In genomic region chr11:5837251-5838246, GRCm38 (mm10) we compare ENCODE assay signal across 7 mouse cellular contexts. TPM values are rescaled to one million over a fixed set of nuclear protein-coding genes. Genes with fewer than 3 reads are reported as not detected.
DNase-seq lines count a peak whose midpoint lies in the region; ATAC-seq and TF ChIP-seq lines count a peak whose summit lies in the region.

Polm (minus strand) TSS chr11:5838016.

- peak within 1 kb of the TSS; percentile 91 for H3K4me3 ChIP-seq in embryonic facial prominence, embryonic 10.5 days
- peak within 1 kb of the TSS; percentile 57 for H3K4me3 ChIP-seq in intestine, postnatal 0 days (ENCODE audit: low read depth, low read length)
- H3K4me3 ChIP-seq in midbrain, embryonic 12.5 days = peak within 1 kb of the TSS; percentile 74
- peak within 1 kb of the TSS; percentile 89 for H3K4me3 ChIP-seq in small intestine, adult 2 months (ENCODE audit: low read depth, low read length)

- TF ChIP-seq POLR2A in small intestine, adult 2 months (IDR thresholded peaks at IDR 0.05; ENCODE audit: low read depth, low read length) = peak; percentile 55

- peak within 1 kb of the TSS; percentile 80 for H3K4me2 ChIP-seq in intestine, postnatal 0 days (replicated peaks; ENCODE audit: low read depth)
- H3K4me2 ChIP-seq in midbrain, embryonic 12.5 days (replicated peaks) = peak within 1 kb of the TSS; percentile 95

- DNase-seq in adrenal gland, postnatal 10 days = peak; percentile 95
- DNase-seq in embryonic facial prominence, embryonic 10.5 days (ENCODE audit: low spot score) = peak; percentile 94
- DNase-seq in gonadal fat pad, adult 2 months (ENCODE audit: low read depth) = peak; percentile 80
- peak; percentile 95 for DNase-seq in left cerebral cortex, postnatal 4 days

- H3K9me3 ChIP-seq in embryonic facial prominence, embryonic 10.5 days = no peaks in the 10 kb centered on the region
- no peaks in the 10 kb centered on the region for H3K9me3 ChIP-seq in intestine, postnatal 0 days (ENCODE audit: control insufficient read depth)
- H3K9me3 ChIP-seq in midbrain, embryonic 12.5 days = no peaks in the 10 kb centered on the region

- TF ChIP-seq CTCF in intestine, postnatal 0 days (IDR thresholded peaks at IDR 0.05; ENCODE audit: low read depth) = peak; percentile 88
- TF ChIP-seq CTCF in small intestine, adult 2 months (IDR thresholded peaks at IDR 0.05; ENCODE audit: extremely low read depth, insufficient read length, insufficient replicate concordance, low read depth, low read length) = peak; percentile 67; the same call in 1 of the 2 replicates

- intact Hi-C loops in left cerebral cortex, postnatal 4 days (cut with DNase I) = no loop called here

- H3K27me3 ChIP-seq in embryonic facial prominence, embryonic 10.5 days (replicated peaks; ENCODE audit: low read depth, poor library complexity, severe bottlenecking) = no peaks in the 10 kb centered on the region
- H3K27me3 ChIP-seq in intestine, postnatal 0 days (replicated peaks; ENCODE audit: control insufficient read depth, insufficient read depth, low read length) = no peaks in the 10 kb centered on the region
- no peaks in the 10 kb centered on the region for H3K27me3 ChIP-seq in midbrain, embryonic 12.5 days
- H3K27me3 ChIP-seq in small intestine, adult 2 months (ENCODE audit: control insufficient read depth, insufficient read depth, low read length) = no peaks in the 10 kb centered on the region

- under 1% methylated on average over 63 of the region's 63 CpGs for WGBS in embryonic facial prominence, embryonic 10.5 days
- WGBS in intestine, postnatal 0 days = under 1% methylated on average over 63 of the region's 63 CpGs
- under 1% methylated on average over 63 of the region's 63 CpGs for WGBS in midbrain, embryonic 12.5 days
- WGBS in small intestine, adult 2 months = under 1% methylated on average over 63 of the region's 63 CpGs

- peak within 1 kb of the TSS; percentile 66 for H3K9ac ChIP-seq in intestine, postnatal 0 days (ENCODE audit: low read depth, low read length)
- H3K9ac ChIP-seq in midbrain, embryonic 12.5 days (replicated peaks) = peak within 1 kb of the TSS; percentile 85

- ATAC-seq in intestine, postnatal 0 days = peak; percentile 89
- ATAC-seq in midbrain, embryonic 12.5 days (ENCODE audit: low FRiP score, low read depth) = peak; percentile 95

- H3K36me3 ChIP-seq in embryonic facial prominence, embryonic 10.5 days (replicated peaks) = peaks cover 21% of the 10 kb centered on the region
- peaks cover 31% of the 10 kb centered on the region for H3K36me3 ChIP-seq in intestine, postnatal 0 days (ENCODE audit: control insufficient read depth, insufficient read depth)
- H3K36me3 ChIP-seq in midbrain, embryonic 12.5 days = peaks cover 12% of the 10 kb centered on the region
- H3K36me3 ChIP-seq in small intestine, adult 2 months (ENCODE audit: control insufficient read depth, insufficient read depth, low read length) = peaks cover 25% of the 10 kb centered on the region; the same call in 1 of the 2 replicates

- H3K4me1 ChIP-seq in embryonic facial prominence, embryonic 10.5 days = peaks cover 24% of the 10 kb centered on the region
- peaks cover 7% of the 10 kb centered on the region; the same call in 1 of the 2 replicates for H3K4me1 ChIP-seq in intestine, postnatal 0 days (replicated peaks; ENCODE audit: control insufficient read depth, insufficient read depth, low read length)
- peaks cover 11% of the 10 kb centered on the region; the same call in 1 of the 2 replicates for H3K4me1 ChIP-seq in midbrain, embryonic 12.5 days
- H3K4me1 ChIP-seq in small intestine, adult 2 months (ENCODE audit: control insufficient read depth, insufficient read depth, insufficient read length, low read length) = peaks cover 2% of the 10 kb centered on the region; the same call in 1 of the 2 replicates

- H3K27ac ChIP-seq in embryonic facial prominence, embryonic 10.5 days (replicated peaks) = peak within 1 kb of the TSS; percentile 87
- H3K27ac ChIP-seq in intestine, postnatal 0 days (ENCODE audit: low read depth, low read length) = peak within 1 kb of the TSS; percentile 85
- peak within 1 kb of the TSS; percentile 75 for H3K27ac ChIP-seq in midbrain, embryonic 12.5 days (replicated peaks)
- H3K27ac ChIP-seq in small intestine, adult 2 months (ENCODE audit: insufficient read depth, low read depth, low read length) = peak within 1 kb of the TSS; percentile 89

RNA-seq across cellular contexts. Expression of gene Polm, which starts in this region (rescaled TPM):
- total RNA-seq in adrenal gland, postnatal 10 days (2021) = 10 to 100 TPM in 1 of 2 experiments, 1 to 10 TPM in 1; 6.3 to 13.7 TPM
- polyA plus RNA-seq in embryonic facial prominence, embryonic 10.5 days (2016; fragmentation: Nextera tagmentation; extraction: Ambion mirVana) = 9.4 and 10.0 TPM in 2 replicates
- 21.6 and 22.7 TPM in 2 replicates for polyA plus RNA-seq in gonadal fat pad, adult 2 months (2012; rRNA removed)
- polyA plus RNA-seq in intestine, postnatal 0 days (2015; fragmentation: Nextera tagmentation; extraction: Ambion mirVana) = 9.0 and 9.2 TPM in 2 replicates
- total RNA-seq in left cerebral cortex, postnatal 4 days (2021) = 10 to 100 TPM; 16.1 to 16.5 TPM
- polyA plus RNA-seq in midbrain, embryonic 12.5 days (2016; fragmentation: Nextera tagmentation; extraction: Ambion mirVana) = 9.1 and 9.3 TPM in 2 replicates
- 23.2 and 37.7 TPM in 2 replicates for polyA plus RNA-seq in small intestine, adult 2 months (2012; rRNA removed)

Comparison
In these comparisons a context has a peak if more than half of its experiments do, and no peak if none do; other contexts are left out.
1. Peak in every context shown above with its lines: DNase-seq, ATAC-seq, H3K4me3 ChIP-seq and H3K27ac ChIP-seq.